Mouse (Mus musculus): ENCODE data around the gene Rtp1. TPM values are rescaled to one million over a fixed set of nuclear protein-coding genes. Genes with fewer than 3 reads are reported as not detected.

Rtp1 gene
- polyA plus RNA-seq, 1 experiment from 2014 or later = 0.10 TPM

DNA sequence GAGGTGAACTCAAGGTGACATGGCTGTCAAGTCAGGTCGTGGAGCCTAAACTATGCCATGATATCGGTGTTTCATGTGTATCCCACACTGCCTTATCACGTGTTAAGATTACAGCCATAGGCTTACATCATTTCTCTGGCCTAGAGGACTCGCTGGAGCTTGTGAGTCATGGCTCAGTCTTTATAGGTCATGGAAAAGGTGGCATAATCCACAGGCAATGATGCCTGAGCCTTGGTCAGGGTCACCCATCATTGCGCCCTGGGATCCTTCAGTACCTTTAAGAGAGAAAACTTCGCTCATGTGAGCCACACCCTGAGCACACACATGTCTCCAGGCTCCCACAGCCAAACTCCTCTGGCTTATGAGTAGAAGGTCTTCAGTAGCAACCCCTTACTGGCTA, 42.6 kb downstream of the Rtp1 start:
- Histone ChIP-seq H3K36me3 (ENCODE audit: control insufficient read depth, insufficient read depth, low read length) (peaks cover 48% of the 10 kb centered on the region), H3K9ac (ENCODE audit: low read length) (no peak overlapping the region), H3K27me3 (replicated peaks; ENCODE audit: control insufficient read depth, insufficient read depth, low read length) (no peaks in the 10 kb centered on the region), H3K9me3 (replicated peaks; ENCODE audit: control insufficient read depth, low read length) (no peaks in the 10 kb centered on the region), H3K4me1 (ENCODE audit: control insufficient read depth, insufficient read depth, low read length) (no peaks in the 10 kb centered on the region), H3K4me3 (ENCODE audit: low read depth, low read length) (no peak overlapping the region), H3K4me2 (ENCODE audit: low read length) (no peak overlapping the region), H3K27ac (ENCODE audit: low read depth, low read length) (no peak overlapping the region)
- no peak for ATAC-seq
- WGBS = 96% methylated on average over 6 of the region's 6 CpGs
- DNase-seq (ENCODE audit: low spot score) = no peak

DNA sequence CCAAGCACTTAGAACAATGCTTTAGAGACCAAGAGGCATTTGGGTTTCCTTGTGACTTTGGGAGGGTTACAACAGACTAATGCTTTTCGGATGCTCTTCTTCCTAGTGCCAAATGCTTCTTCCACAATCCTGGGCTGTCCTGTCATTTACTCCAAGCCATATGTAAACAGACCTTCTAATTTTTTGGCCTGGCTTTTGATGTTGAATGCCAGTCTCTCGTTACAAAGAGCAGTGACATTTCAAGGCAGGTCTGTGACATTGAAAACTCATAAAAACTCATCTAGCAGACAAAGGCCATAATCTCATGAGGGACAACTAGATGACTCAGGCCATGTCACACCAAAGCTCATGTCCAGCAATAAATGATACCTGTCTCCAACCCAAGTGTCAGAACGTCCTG, 43.1 kb downstream of the Rtp1 start:
- no peak for DNase-seq (ENCODE audit: low spot score)
- Histone ChIP-seq H3K9ac (ENCODE audit: low read length) (no peak overlapping the region), H3K9me3 (replicated peaks; ENCODE audit: control insufficient read depth, low read length) (no peaks in the 10 kb centered on the region), H3K27ac (ENCODE audit: low read depth, low read length) (no peak overlapping the region), H3K4me2 (ENCODE audit: low read length) (no peak overlapping the region), H3K4me1 (ENCODE audit: control insufficient read depth, insufficient read depth, low read length) (no peaks in the 10 kb centered on the region), H3K4me3 (ENCODE audit: low read depth, low read length) (no peak overlapping the region), H3K27me3 (replicated peaks; ENCODE audit: control insufficient read depth, insufficient read depth, low read length) (no peaks in the 10 kb centered on the region), H3K36me3 (ENCODE audit: control insufficient read depth, insufficient read depth, low read length) (peaks cover 50% of the 10 kb centered on the region)
- WGBS = 67% methylated on average over 3 of the region's 3 CpGs
- ATAC-seq = no peak

DNA sequence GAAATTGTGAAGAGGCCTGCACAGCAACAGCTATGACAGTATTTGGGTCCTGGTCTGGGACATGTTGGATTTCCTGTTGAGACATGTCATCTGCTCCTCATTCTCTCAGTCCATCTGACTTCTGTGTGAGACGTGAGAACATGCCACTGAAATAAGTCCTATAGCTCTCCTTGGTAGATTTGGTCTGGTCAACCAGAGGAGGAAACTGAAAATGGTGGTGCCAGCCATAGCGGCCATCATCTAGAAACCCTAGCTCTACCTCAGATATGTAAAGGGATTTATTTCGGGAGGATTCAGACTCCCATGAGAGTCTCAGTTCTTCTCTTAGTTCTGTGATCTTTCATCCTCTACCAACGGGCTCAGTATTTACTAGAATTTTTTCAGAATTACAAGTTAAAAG, 46.7 kb downstream of the Rtp1 start:
- 92% methylated on average over 4 of the region's 4 CpGs for WGBS

DNA sequence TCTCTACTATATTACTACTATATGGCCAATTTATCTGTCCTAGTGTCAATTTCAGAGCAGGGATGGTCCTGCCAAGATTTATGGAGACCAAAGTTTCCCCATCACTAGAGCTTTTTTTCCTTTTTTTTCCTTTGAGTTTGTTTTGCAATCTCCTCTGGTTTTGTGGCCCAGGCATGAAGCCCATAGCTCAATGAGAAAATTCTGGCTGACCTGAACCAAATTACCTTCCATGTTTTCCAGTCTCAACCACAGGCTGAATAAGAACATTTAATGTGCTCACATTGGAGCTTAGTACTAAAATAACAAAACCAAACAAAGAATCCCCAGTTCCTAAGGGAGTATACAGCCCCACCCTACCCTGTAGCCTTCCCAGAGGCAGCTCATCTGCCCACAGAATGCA, 47.7 kb downstream of the Rtp1 start:
- Histone ChIP-seq H3K36me3 (ENCODE audit: control insufficient read depth, insufficient read depth, low read length) (peaks cover 32% of the 10 kb centered on the region), H3K27me3 (replicated peaks; ENCODE audit: control insufficient read depth, insufficient read depth, low read length) (no peaks in the 10 kb centered on the region), H3K4me2 (ENCODE audit: low read length) (no peak overlapping the region), H3K4me3 (ENCODE audit: low read depth, low read length) (no peak overlapping the region), H3K9me3 (replicated peaks; ENCODE audit: control insufficient read depth, low read length) (no peaks in the 10 kb centered on the region), H3K27ac (ENCODE audit: low read depth, low read length) (no peak overlapping the region), H3K9ac (ENCODE audit: low read length) (no peak overlapping the region), H3K4me1 (ENCODE audit: control insufficient read depth, insufficient read depth, low read length) (no peaks in the 10 kb centered on the region)
- ATAC-seq = no peak
- no peak for DNase-seq (ENCODE audit: low spot score)

More for the DNA sequence above, 46.7 kb downstream of the Rtp1 start:
- H3K27ac ChIP-seq (ENCODE audit: low read depth, low read length) = no peak overlapping the region
- peaks cover 40% of the 10 kb centered on the region for H3K36me3 ChIP-seq (ENCODE audit: control insufficient read depth, insufficient read depth, low read length)
- H3K27me3 ChIP-seq (replicated peaks; ENCODE audit: control insufficient read depth, insufficient read depth, low read length) = no peaks in the 10 kb centered on the region
- ATAC-seq (no peak), DNase-seq (ENCODE audit: low spot score) (no peak)
- H3K9ac ChIP-seq (ENCODE audit: low read length) = no peak overlapping the region
- H3K4me3 ChIP-seq (ENCODE audit: low read depth, low read length) = no peak overlapping the region
- no peak overlapping the region for H3K4me2 ChIP-seq (ENCODE audit: low read length)
- no peaks in the 10 kb centered on the region for H3K9me3 ChIP-seq (replicated peaks; ENCODE audit: control insufficient read depth, low read length)
- H3K4me1 ChIP-seq (ENCODE audit: control insufficient read depth, insufficient read depth, low read length) = no peaks in the 10 kb centered on the region

DNA sequence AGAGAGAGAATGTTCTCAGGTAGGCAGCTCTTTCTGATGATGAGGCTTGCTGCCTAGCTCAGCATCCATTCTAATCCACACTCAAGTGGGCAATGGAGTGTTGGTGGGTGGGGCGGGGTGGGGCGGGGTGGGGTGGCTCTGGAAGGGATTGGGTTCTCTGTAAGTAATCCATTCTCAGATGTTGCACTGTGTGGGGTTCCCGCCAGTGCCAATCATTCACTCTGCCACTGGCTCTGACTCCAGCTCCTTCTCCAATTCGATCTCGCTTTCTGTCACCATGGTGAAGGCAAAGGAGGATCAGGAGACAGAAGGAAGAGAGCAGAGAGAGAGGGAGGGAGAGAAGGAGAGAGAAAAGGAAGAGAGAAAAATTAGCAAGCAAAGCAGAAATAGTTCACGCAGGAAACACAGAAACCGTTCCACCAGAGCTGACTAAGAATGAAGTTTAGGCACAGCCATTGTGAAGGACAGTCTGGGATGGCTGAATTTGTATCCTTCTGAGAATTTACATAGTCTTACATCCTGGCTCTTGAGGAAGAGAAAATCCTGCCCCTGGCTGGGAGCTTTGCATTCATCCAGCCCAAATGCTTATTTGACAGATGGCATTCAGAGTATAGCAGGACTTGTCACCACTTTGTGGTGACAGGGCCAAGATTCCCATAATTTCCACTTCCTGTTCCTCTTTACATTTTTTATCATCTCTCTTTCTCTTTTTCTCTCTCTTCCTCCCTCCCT, 51.1 kb downstream of the Rtp1 start:
- H3K9ac ChIP-seq (ENCODE audit: low read length) = no peak overlapping the region
- ATAC-seq (peak; percentile 37; the same call in 1 of the 2 replicates), DNase-seq (ENCODE audit: low spot score) (peak; percentile 9)
- H3K4me3 ChIP-seq (ENCODE audit: low read depth, low read length) = no peak overlapping the region
- no peaks in the 10 kb centered on the region for H3K9me3 ChIP-seq (replicated peaks; ENCODE audit: control insufficient read depth, low read length)
- no peak overlapping the region for H3K4me2 ChIP-seq (ENCODE audit: low read length)
- peaks cover 40% of the 10 kb centered on the region for H3K36me3 ChIP-seq (ENCODE audit: control insufficient read depth, insufficient read depth, low read length)
- H3K27ac ChIP-seq (ENCODE audit: low read depth, low read length) = no peak overlapping the region; the same call in 1 of the 2 replicates
- no peaks in the 10 kb centered on the region for H3K27me3 ChIP-seq (replicated peaks; ENCODE audit: control insufficient read depth, insufficient read depth, low read length)
- 77% methylated on average over 7 of the region's 7 CpGs for WGBS
- no peaks in the 10 kb centered on the region for H3K4me1 ChIP-seq (ENCODE audit: control insufficient read depth, insufficient read depth, low read length)

DNA sequence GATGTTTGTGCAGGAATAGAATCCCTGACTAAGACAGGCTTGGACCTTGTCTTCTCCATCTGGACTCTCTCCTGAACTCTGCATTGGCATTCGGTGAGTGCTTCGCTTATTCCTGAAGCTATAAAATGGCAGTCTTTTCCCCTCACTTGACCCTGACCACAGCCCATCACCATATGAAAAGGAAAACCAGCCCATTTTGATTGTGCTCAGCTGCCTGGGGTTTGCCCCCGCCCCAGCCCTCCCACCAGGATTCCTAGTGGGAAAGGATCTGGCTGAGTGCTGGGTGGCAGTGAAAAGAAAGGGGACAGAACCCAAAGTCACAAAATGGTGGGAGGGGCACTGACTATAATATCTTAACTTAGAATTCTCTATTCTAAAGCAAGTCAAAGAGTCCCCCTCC, 53.3 kb downstream of the Rtp1 start:
- Histone ChIP-seq H3K9ac (ENCODE audit: low read length) (no peak overlapping the region), H3K27me3 (replicated peaks; ENCODE audit: control insufficient read depth, insufficient read depth, low read length) (no peaks in the 10 kb centered on the region), H3K27ac (ENCODE audit: low read depth, low read length) (no peak overlapping the region), H3K4me2 (ENCODE audit: low read length) (no peak overlapping the region), H3K9me3 (replicated peaks; ENCODE audit: control insufficient read depth, low read length) (no peaks in the 10 kb centered on the region), H3K4me1 (ENCODE audit: control insufficient read depth, insufficient read depth, low read length) (no peaks in the 10 kb centered on the region), H3K36me3 (ENCODE audit: control insufficient read depth, insufficient read depth, low read length) (peaks cover 47% of the 10 kb centered on the region), H3K4me3 (ENCODE audit: low read depth, low read length) (no peak overlapping the region)
- ATAC-seq (no peak), DNase-seq (ENCODE audit: low spot score) (no peak)
- WGBS = 64% methylated on average over 3 of the region's 3 CpGs

DNA sequence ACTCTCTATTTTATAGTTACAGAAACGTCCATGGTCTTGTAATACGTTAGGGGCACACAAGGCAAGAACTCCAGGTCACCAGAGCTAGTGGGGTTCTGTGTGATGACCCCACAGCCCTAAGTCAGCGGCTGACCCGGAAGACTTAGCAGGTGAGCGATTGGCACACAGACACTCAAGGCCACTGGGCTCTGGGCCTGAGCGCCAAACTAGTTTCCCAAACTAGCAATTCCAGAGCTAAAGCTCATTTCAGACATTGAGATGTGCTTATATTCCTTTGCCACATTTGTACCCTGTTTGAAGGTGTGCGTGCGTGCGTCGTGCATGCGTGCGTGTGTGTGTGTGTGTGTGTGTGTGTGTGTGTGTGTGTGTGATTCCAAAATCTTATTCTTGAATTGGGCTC, 53.9 kb downstream of the Rtp1 start:
- DNase-seq (ENCODE audit: low spot score) = no peak
- no peak overlapping the region for H3K27ac ChIP-seq (ENCODE audit: low read depth, low read length)
- no peak for ATAC-seq
- no peaks in the 10 kb centered on the region for H3K27me3 ChIP-seq (replicated peaks; ENCODE audit: control insufficient read depth, insufficient read depth, low read length)
- H3K36me3 ChIP-seq (ENCODE audit: control insufficient read depth, insufficient read depth, low read length) = peaks cover 53% of the 10 kb centered on the region
- no peaks in the 10 kb centered on the region for H3K9me3 ChIP-seq (replicated peaks; ENCODE audit: control insufficient read depth, low read length)
- WGBS = 93% methylated on average over 12 of the region's 12 CpGs
- H3K4me1 ChIP-seq (ENCODE audit: control insufficient read depth, insufficient read depth, low read length) = no peaks in the 10 kb centered on the region
- H3K4me3 ChIP-seq (ENCODE audit: low read depth, low read length) = no peak overlapping the region
- H3K4me2 ChIP-seq (ENCODE audit: low read length) = no peak overlapping the region
- no peak overlapping the region for H3K9ac ChIP-seq (ENCODE audit: low read length)

DNA sequence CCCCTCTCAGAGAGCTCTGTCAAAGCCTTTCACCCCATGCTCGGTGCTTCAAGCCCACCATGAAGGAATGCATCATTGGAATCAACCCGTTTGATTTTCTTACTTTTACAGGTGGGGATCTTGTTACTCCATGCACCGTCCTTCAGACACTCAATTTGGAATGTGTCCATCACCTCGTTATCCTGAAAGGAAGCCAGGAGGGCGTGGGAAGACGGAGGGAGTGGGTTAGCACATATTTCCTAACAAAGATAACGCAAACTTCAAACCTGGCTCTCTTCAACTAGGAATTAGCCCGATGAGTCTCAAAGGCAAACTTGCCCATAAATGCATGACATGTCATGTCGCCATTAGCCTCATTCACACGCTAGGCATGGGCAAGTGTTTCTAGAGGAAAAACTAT, 54.4 kb downstream of the Rtp1 start:
- peaks cover 55% of the 10 kb centered on the region for H3K36me3 ChIP-seq (ENCODE audit: control insufficient read depth, insufficient read depth, low read length)
- ATAC-seq = no peak
- 59% methylated on average over 10 of the region's 10 CpGs for WGBS

More for the DNA sequence above, 54.4 kb downstream of the Rtp1 start:
- H3K4me2 ChIP-seq (ENCODE audit: low read length) = no peak overlapping the region
- no peak overlapping the region for H3K9ac ChIP-seq (ENCODE audit: low read length)
- H3K4me1 ChIP-seq (ENCODE audit: control insufficient read depth, insufficient read depth, low read length) = no peaks in the 10 kb centered on the region
- H3K27me3 ChIP-seq (replicated peaks; ENCODE audit: control insufficient read depth, insufficient read depth, low read length) = no peaks in the 10 kb centered on the region
- no peak for DNase-seq (ENCODE audit: low spot score)
- no peaks in the 10 kb centered on the region for H3K9me3 ChIP-seq (replicated peaks; ENCODE audit: control insufficient read depth, low read length)
- H3K4me3 ChIP-seq (ENCODE audit: low read depth, low read length) = no peak overlapping the region
- no peak overlapping the region for H3K27ac ChIP-seq (ENCODE audit: low read depth, low read length)
